38 mouse cellular contexts compared by ENCODE assay signal in the genomic region with DNA sequence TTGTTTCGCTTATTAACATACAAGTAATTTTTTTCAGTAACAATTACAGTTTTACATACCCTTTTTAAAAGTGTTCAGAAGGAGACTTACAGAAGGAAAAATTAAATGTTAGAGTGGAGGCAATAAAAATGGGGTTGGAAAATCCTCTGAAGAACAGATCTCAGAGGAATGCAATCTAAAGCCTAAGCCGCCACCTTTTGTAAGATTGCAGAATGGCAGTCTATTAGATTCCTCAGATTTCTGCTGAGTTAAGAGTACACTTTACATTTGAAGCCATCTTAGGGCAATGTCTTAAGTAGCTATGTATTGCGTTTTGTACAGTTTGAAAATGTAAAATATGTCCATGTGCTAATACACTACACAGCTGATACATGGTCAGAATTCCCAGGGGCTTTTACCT. TPM values are rescaled to one million over a fixed set of nuclear protein-coding genes. Genes with fewer than 3 reads are reported as not detected.
DNase-seq lines count a peak whose midpoint lies in the region; ATAC-seq and TF ChIP-seq lines count a peak whose summit lies in the region.
"Had no signal": no experiment of that assay in that cellular context is flagged by ENCODE, and none has a peak within 500 bp of the region (broad histone marks: within the 10 kb centered on the region; RNA-seq: fewer than 3 reads in every experiment).

No protein-coding gene starts in this region.

- no peak overlapping the region for H3K4me3 ChIP-seq in forebrain, postnatal 0 days (ENCODE audit: low read depth, low read length)
- H3K4me3 ChIP-seq in forebrain, embryonic 12.5 days (replicated peaks), result no peak overlapping the region
- no peak overlapping the region for H3K4me3 ChIP-seq in lung, embryonic 14.5 days (ENCODE audit: low read depth, low read length)
- H3K4me3 ChIP-seq: erythroblast, embryonic 14.5 days; heart, embryonic 13.5 days; hindbrain, embryonic 10.5 days; liver, embryonic 12.5 days; midbrain, embryonic 10.5 days had no signal

- intact Hi-C loops in heart, postnatal 36 days (cut with DNase I), result no loop called here

- WGBS in forebrain, postnatal 0 days, result 73% methylated on average over 3 of the region's 3 CpGs
- WGBS in forebrain, embryonic 12.5 days, result 87% methylated on average over 3 of the region's 3 CpGs
- 66% methylated on average over 3 of the region's 3 CpGs for WGBS in lung, embryonic 14.5 days

- no peak; the same call in 1 of the 2 replicates for ATAC-seq in forebrain, postnatal 0 days
- ATAC-seq in forebrain, embryonic 12.5 days (ENCODE audit: low FRiP score), result no peak
- ATAC-seq in lung, embryonic 14.5 days (ENCODE audit: insufficient read depth), result no peak
- ATAC-seq: activated CD4-positive, CD25-positive, alpha-beta regulatory T cell, adult 4 months; hindbrain, embryonic 16.5 days; intestine, embryonic 16.5 days; liver, embryonic 12.5 days; liver, postnatal 0 days had no signal

- no peak overlapping the region for H3K9ac ChIP-seq in forebrain, postnatal 0 days
- no peak overlapping the region for H3K9ac ChIP-seq in forebrain, embryonic 12.5 days
- no peak overlapping the region for H3K9ac ChIP-seq in lung, embryonic 14.5 days
- H3K9ac ChIP-seq: heart, embryonic 13.5 days; liver, embryonic 12.5 days; liver, postnatal 0 days had no signal

- peak; percentile 57 for TF ChIP-seq CTCF in forebrain, postnatal 0 days (IDR thresholded peaks at IDR 0.05; ENCODE audit: low read depth)
- peak; percentile 17; the same call in 1 of the 2 replicates for TF ChIP-seq CTCF in lung, embryonic 14.5 days (IDR thresholded peaks at IDR 0.05; ENCODE audit: low read depth)

- no peaks in the 10 kb centered on the region for H3K27me3 ChIP-seq in forebrain, postnatal 0 days (ENCODE audit: insufficient read depth, low read length)
- H3K27me3 ChIP-seq in forebrain, embryonic 12.5 days, result no peaks in the 10 kb centered on the region
- no peaks in the 10 kb centered on the region for H3K27me3 ChIP-seq in lung, embryonic 14.5 days (ENCODE audit: insufficient read depth, low read length)

- no peaks in the 10 kb centered on the region for H3K36me3 ChIP-seq in forebrain, postnatal 0 days (ENCODE audit: insufficient read depth)
- no peaks in the 10 kb centered on the region for H3K36me3 ChIP-seq in forebrain, embryonic 12.5 days (replicated peaks)
- no peaks in the 10 kb centered on the region for H3K36me3 ChIP-seq in lung, embryonic 14.5 days (ENCODE audit: insufficient read depth)
- H3K36me3 ChIP-seq: heart, embryonic 13.5 days; hindbrain, embryonic 10.5 days; liver, embryonic 12.5 days; midbrain, embryonic 10.5 days had no signal

- no peak overlapping the region for H3K27ac ChIP-seq in forebrain, postnatal 0 days (ENCODE audit: low read depth, low read length)
- H3K27ac ChIP-seq in forebrain, embryonic 12.5 days, result no peak overlapping the region
- H3K27ac ChIP-seq in lung, embryonic 14.5 days (ENCODE audit: low read depth), result no peak overlapping the region
- H3K27ac ChIP-seq: heart, embryonic 13.5 days; hindbrain, embryonic 10.5 days; liver, embryonic 12.5 days; midbrain, embryonic 10.5 days had no signal

- no peak overlapping the region for H3K4me2 ChIP-seq in forebrain, postnatal 0 days (ENCODE audit: low read depth)
- no peak overlapping the region for H3K4me2 ChIP-seq in forebrain, embryonic 12.5 days
- no peak overlapping the region for H3K4me2 ChIP-seq in lung, embryonic 14.5 days
- H3K4me2 ChIP-seq: heart, embryonic 13.5 days; liver, embryonic 12.5 days had no signal

- peak; percentile 44 for DNase-seq in forebrain, postnatal 0 days
- peak; percentile 36 for DNase-seq in lung, embryonic 14.5 days
- no peak for DNase-seq in lung, postnatal 36 days
- DNase-seq in 3T3-L1 (ENCODE audit: low read depth, low spot score), result peak; percentile 17
- peak; percentile 17 for DNase-seq in brain, adult 2 months (ENCODE audit: low read depth, low spot score)
- DNase-seq in heart, postnatal 36 days, result no peak
- DNase-seq: adrenal gland, adult 2 months; adrenal gland, postnatal 36 days; cerebellum, adult 11 months; cerebellum, adult 9-11 months; gastrocnemius, postnatal 10 days; heart, postnatal 10 days; kidney, postnatal 36 days; layer of hippocampus, postnatal 36 days; left cerebral cortex, postnatal 4 days; liver, postnatal 0 days; lung, postnatal 14 days; right cerebral cortex, adult 18-20 months; spleen, adult 18-20 months; thymus, adult 2 months; thymus, postnatal 4 days had no signal

- H3K4me1 ChIP-seq in forebrain, postnatal 0 days (ENCODE audit: insufficient read depth), result no peaks in the 10 kb centered on the region
- H3K4me1 ChIP-seq in forebrain, embryonic 12.5 days, result no peaks in the 10 kb centered on the region
- H3K4me1 ChIP-seq in lung, embryonic 14.5 days (ENCODE audit: insufficient read depth), result no peaks in the 10 kb centered on the region
- H3K4me1 ChIP-seq: heart, embryonic 13.5 days; liver, embryonic 12.5 days had no signal

- H3K9me3 ChIP-seq in forebrain, postnatal 0 days (ENCODE audit: low read length), result no peaks in the 10 kb centered on the region
- no peaks in the 10 kb centered on the region for H3K9me3 ChIP-seq in forebrain, embryonic 12.5 days
- H3K9me3 ChIP-seq in lung, embryonic 14.5 days (ENCODE audit: low read depth, low read length), result no peaks in the 10 kb centered on the region
- H3K9me3 ChIP-seq: heart, embryonic 13.5 days; hindbrain, embryonic 10.5 days; liver, embryonic 12.5 days; midbrain, embryonic 10.5 days had no signal

RNA-seq across cellular contexts. Expression of a gene that starts 47.4 kb away (rescaled TPM):
- total RNA-seq in forebrain, postnatal 0 days (2014; rRNA removed), result not detected in 2 replicates
- polyA plus RNA-seq in forebrain, postnatal 0 days (2015; fragmentation: Nextera tagmentation; extraction: Ambion mirVana), result 0.18 TPM in 1 of 2 replicates, not detected in the other
- polyA plus RNA-seq in forebrain, embryonic 12.5 days (2016; fragmentation: Nextera tagmentation; extraction: Ambion mirVana), result 0.17 TPM in 1 of 2 replicates, not detected in the other
- 0.15 TPM in 1 of 2 replicates, not detected in the other for polyA plus RNA-seq in lung, embryonic 14.5 days (2014; fragmentation: Nextera tagmentation; extraction: Ambion mirVana)
- total RNA-seq in heart, postnatal 36 days (2021), result under 1 TPM in 1 of 2 experiments, not detected in 1; 0.61 TPM
- total RNA-seq: adrenal gland, adult 2 months; adrenal gland, postnatal 36 days; gastrocnemius, postnatal 10 days; layer of hippocampus, postnatal 36 days; monocyte, adult 5-6 weeks had no signal
- polyA plus RNA-seq: activated CD4-positive, CD25-positive, alpha-beta regulatory T cell, adult 4 months; adrenal gland, adult 2 months; embryonic facial prominence, embryonic 14.5 days; erythroblast, embryonic 14.5 days; gonadal fat pad, adult 2 months; kidney, embryonic 14.5 days; liver, postnatal 0 days; midbrain, embryonic 10.5 days; neural tube, embryonic 14.5 days; thymus, adult 2 months had no signal

RNA-seq across cellular contexts. Expression of a gene that starts 50.6 kb away (rescaled TPM):
- not detected in 2 replicates for total RNA-seq in forebrain, postnatal 0 days (2014; rRNA removed)
- polyA plus RNA-seq in forebrain, postnatal 0 days (2015; fragmentation: Nextera tagmentation; extraction: Ambion mirVana), result not detected in 2 replicates
- polyA plus RNA-seq in forebrain, embryonic 12.5 days (2016; fragmentation: Nextera tagmentation; extraction: Ambion mirVana), result not detected in 2 replicates
- polyA plus RNA-seq in lung, embryonic 14.5 days (2014; fragmentation: Nextera tagmentation; extraction: Ambion mirVana), result not detected in 2 replicates
- total RNA-seq in heart, postnatal 36 days (2021), result not detected
- total RNA-seq: adrenal gland, adult 2 months; adrenal gland, postnatal 36 days; gastrocnemius, postnatal 10 days; layer of hippocampus, postnatal 36 days; left cerebral cortex, postnatal 4 days; megakaryocyte progenitor cell, adult 5-6 weeks; monocyte, adult 5-6 weeks had no signal
- polyA plus RNA-seq: adrenal gland, adult 2 months; embryonic facial prominence, embryonic 14.5 days; erythroblast, embryonic 14.5 days; forebrain, embryonic 11.5 days; gonadal fat pad, adult 2 months; heart, embryonic 13.5 days; hindbrain, embryonic 16.5 days; kidney, embryonic 14.5 days; limb, embryonic 14.5 days; liver, embryonic 12.5 days; liver, postnatal 0 days; midbrain, embryonic 10.5 days; neural tube, embryonic 14.5 days; thymus, adult 2 months had no signal

RNA-seq across cellular contexts. Expression of a gene that starts 51.4 kb away (rescaled TPM):
- total RNA-seq in forebrain, postnatal 0 days (2014; rRNA removed), result 16.5 and 19.7 TPM in 2 replicates
- 14.2 and 16.6 TPM in 2 replicates for polyA plus RNA-seq in forebrain, postnatal 0 days (2015; fragmentation: Nextera tagmentation; extraction: Ambion mirVana)
- polyA plus RNA-seq in forebrain, embryonic 12.5 days (2016; fragmentation: Nextera tagmentation; extraction: Ambion mirVana), result 23.1 and 27.7 TPM in 2 replicates
- polyA plus RNA-seq in lung, embryonic 14.5 days (2014; fragmentation: Nextera tagmentation; extraction: Ambion mirVana), result 0.43 and 0.65 TPM in 2 replicates
- under 1 TPM; 0.73 to 0.75 TPM for total RNA-seq in heart, postnatal 36 days (2021)
- total RNA-seq: monocyte, adult 5-6 weeks had no signal
- polyA plus RNA-seq: activated CD4-positive, CD25-positive, alpha-beta regulatory T cell, adult 4 months had no signal

Comparison
In these comparisons a context has a peak if more than half of its experiments do, and no peak if none do; other contexts are left out.
1. DNase-seq: peak in forebrain, postnatal 0 days (single experiment), lung, embryonic 14.5 days (single experiment), 3T3-L1 (single experiment) and brain, adult 2 months (single experiment); none in lung, postnatal 36 days (single experiment) and heart, postnatal 36 days (0 of 2).